Mouse (Mus musculus) hindbrain, embryonic 15.5 days (tissue): ENCODE measurements around the gene Sh3bp1. TPM values are rescaled to one million over a fixed set of nuclear protein-coding genes. Genes with fewer than 3 reads are reported as not detected.

Experiments
- ATAC-seq: fragments of 200-750 bp; cut with Nextera tagmentation; 2 replicates; pipeline ENCODE4 v1.8.0; 2017; ENCODE audit warnings: low read depth, moderate number of reproducible peaks, moderate TSS enrichment; ENCODE audit not compliant: low FRiP score
- H3K27ac ChIP-seq: fragments of 300-500 bp; sonication (generic); replicated peaks from 2 replicates; pipeline ENCODE4 v1.5.1; 2015; ENCODE audit warnings: mild to moderate bottlenecking, inconsistent platforms
- H3K27me3 ChIP-seq: fragments of 300-500 bp; sonication (generic); 2 replicates; pipeline ENCODE4 v1.6.1; 2015; ENCODE audit warnings: control low read depth, inconsistent platforms
- H3K36me3 ChIP-seq: fragments of 300-500 bp; sonication (generic); 2 replicates; pipeline ENCODE4 v1.6.1; 2015; ENCODE audit warnings: control low read depth, inconsistent platforms
- H3K4me1 ChIP-seq: fragments of 300-500 bp; sonication (generic); replicated peaks from 2 replicates; pipeline ENCODE4 v1.6.1; 2015; ENCODE audit warnings: control low read depth, inconsistent platforms
- H3K4me2 ChIP-seq: fragments of 300-500 bp; sonication (generic); 2 replicates; pipeline ENCODE4 v1.6.1; 2015; ENCODE audit warnings: moderate library complexity, mild to moderate bottlenecking, inconsistent platforms
- H3K4me3 ChIP-seq: fragments of 300-500 bp; sonication (generic); 2 replicates; pipeline ENCODE4 v1.5.1; 2015; ENCODE audit warnings: mild to moderate bottlenecking, inconsistent platforms
- H3K9ac ChIP-seq: fragments of 300-500 bp; sonication (generic); 2 replicates; pipeline ENCODE4 v1.6.1; 2015; ENCODE audit warnings: inconsistent platforms
- H3K9me3 ChIP-seq: fragments of 300-500 bp; sonication (generic); 2 replicates; pipeline ENCODE4 v1.6.1; 2016; ENCODE audit warnings: control low read depth, inconsistent platforms
- WGBS: fragments of 180-500 bp; shearing (Covaris S2); methylation state at CpG from one replicate; pipeline ENCODE4 v1.1.7; 2015; 5-methylcytosine and 5-hydroxymethylcytosine counted together
- polyA plus RNA-seq: library from polyadenylated mRNA; unstranded; fragments of >200 nt; fragmentation: Nextera tagmentation; extraction: Ambion mirVana; gene quantifications from 2 replicates; pipeline ENCODE4 v1.2.1, GENCODE M21; 2015

Gene Sh3bp1
- polyA plus RNA-seq, 1 experiment from 2014 or later = 4.2 TPM

DNA sequence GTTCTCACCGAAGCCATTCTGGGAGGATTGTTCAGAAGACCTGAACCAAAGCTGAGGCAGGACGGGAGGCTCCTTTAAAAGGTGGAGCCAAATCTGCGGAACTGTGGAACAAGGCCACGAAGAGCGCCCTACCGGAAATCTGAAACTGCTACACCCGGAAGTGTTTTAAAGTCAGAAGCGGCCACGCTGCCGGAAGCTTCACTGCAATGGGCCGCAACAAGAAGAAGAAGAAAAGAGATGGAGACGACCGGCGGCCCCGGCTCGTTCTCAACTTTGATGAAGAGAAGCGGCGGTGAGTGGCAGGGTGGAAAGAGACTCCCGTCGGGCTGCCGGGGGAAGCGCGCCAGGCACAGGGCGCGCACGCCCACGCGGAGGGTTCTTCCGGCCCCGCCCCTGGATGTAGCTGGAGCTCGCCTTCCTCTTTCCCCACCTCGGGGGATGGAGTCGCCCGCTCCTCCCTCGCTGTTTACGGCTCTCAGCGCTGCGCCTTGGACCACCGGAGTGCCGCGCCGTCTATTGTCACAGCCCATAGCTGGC, 35.3 kb downstream of the Sh3bp1 start, which contains the start of gene Nol12:
Nol12 (plus strand) TSS at position 150 of the 537 bp plus-strand sequence.
- Histone ChIP-seq H3K4me2 (peak within 1 kb of the TSS; percentile 62), H3K4me3 (peak within 1 kb of the TSS; percentile 76), H3K9ac (peak within 1 kb of the TSS; percentile 68), H3K27me3 (no peaks in the 10 kb centered on the region), H3K4me1 (peaks cover 12% of the 10 kb centered on the region), H3K36me3 (peaks cover 18% of the 10 kb centered on the region), H3K9me3 (no peaks in the 10 kb centered on the region), H3K27ac (peak within 1 kb of the TSS; percentile 84)
- under 1% methylated on average over 39 of the region's 42 CpGs for WGBS
- ATAC-seq = peak; percentile 90

DNA sequence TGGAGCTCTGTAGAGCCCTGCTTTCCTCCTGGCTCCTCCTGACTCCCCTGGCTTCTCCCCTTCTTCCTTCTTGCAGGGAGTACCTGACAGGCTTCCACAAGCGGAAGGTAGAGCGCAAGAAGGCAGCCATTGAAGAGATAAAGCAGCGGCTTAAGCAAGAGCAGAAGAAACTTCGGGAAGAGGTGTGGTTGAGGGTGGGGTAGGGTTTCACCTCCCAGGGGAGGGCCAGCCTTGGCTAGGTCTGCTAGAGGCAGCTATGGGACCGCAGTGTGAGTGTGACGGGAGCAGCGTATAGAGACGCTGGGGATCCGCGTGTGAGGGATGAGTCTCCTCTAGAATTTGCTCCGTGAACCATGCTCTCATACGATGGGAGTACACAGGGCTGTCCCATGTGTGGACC, 36.8 kb downstream of the Sh3bp1 start:
- Histone ChIP-seq H3K27me3 (no peaks in the 10 kb centered on the region), H3K9ac (no peak overlapping the region), H3K36me3 (peaks cover 32% of the 10 kb centered on the region), H3K9me3 (no peaks in the 10 kb centered on the region), H3K4me3 (no peak overlapping the region), H3K27ac (no peak overlapping the region), H3K4me2 (no peak overlapping the region), H3K4me1 (peaks cover 12% of the 10 kb centered on the region)
- no peak for ATAC-seq
- WGBS = 86% methylated on average over 12 of the region's 12 CpGs

DNA sequence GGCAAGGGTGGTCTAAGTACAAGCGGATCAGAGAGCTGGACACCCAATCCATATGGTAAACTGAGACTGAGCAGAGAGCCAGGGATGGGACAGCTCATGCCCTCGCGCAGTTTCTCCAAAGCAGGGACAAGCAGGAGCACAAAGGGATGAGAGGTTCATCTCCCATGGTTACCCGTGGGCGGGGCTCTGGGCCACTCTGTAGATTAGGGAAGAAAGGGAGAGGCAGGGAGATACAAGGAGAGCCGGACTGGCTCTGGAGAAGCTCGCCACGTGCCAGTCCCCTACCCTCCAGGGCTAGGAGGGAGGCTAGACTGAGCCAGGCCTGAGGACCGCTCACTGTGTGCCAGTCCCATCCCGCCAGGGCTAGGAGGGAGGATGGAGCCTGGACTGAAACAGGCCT, 37.7 kb downstream of the Sh3bp1 start:
- H3K9me3 ChIP-seq = no peaks in the 10 kb centered on the region
- H3K27me3 ChIP-seq = no peaks in the 10 kb centered on the region
- no peak for ATAC-seq
- H3K9ac ChIP-seq = no peak overlapping the region
- no peak overlapping the region for H3K27ac ChIP-seq
- no peak overlapping the region for H3K4me2 ChIP-seq
- no peak overlapping the region for H3K4me3 ChIP-seq
- peaks cover 12% of the 10 kb centered on the region for H3K4me1 ChIP-seq
- H3K36me3 ChIP-seq = peaks cover 35% of the 10 kb centered on the region
- 76% methylated on average over 10 of the region's 10 CpGs for WGBS

DNA sequence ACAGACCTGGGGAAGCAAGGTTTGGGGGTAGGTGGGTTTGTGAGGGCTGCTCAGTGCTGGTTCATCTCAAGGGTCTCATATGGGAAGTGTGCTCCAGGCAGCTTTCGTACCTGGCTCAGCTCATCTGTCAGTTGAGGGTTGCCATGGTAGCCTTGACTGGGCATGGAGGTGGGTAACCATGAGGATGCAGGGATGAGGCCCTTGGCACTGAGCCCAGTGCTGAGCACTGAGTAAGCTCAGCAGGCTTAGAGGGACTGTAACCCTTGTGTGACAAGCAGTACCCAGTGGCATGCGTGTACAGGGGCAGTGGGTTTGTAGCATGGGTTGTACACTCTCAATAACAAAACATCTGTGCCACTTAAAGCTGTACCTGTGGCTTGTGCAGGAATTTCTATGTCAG, 38.4 kb downstream of the Sh3bp1 start:
- H3K36me3 ChIP-seq = peaks cover 35% of the 10 kb centered on the region

DNA sequence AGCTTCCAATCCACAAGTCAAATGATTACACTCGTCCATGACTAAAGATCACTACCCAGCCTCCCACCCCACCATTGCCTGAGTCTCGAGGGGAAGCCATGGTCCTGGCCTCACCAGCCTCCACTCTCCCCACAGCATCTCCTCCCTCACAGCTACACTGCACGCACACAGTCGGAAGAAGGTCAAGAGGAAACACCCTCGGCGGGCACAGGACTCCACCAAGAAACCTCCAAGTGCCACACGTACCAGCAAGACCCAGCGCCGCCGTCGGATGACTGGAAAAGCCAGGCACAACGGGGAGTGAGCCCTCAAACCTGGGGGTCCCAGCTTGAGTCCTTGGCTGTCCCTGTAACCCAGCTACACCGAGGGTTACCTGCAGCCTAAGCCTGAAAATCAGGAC, 40.8 kb downstream of the Sh3bp1 start:
- 95% methylated on average over 13 of the region's 13 CpGs for WGBS

More for the DNA sequence above, 38.4 kb downstream of the Sh3bp1 start:
- Histone ChIP-seq H3K9ac (no peak overlapping the region), H3K4me3 (no peak overlapping the region), H3K9me3 (no peaks in the 10 kb centered on the region), H3K4me2 (no peak overlapping the region), H3K4me1 (peaks cover 18% of the 10 kb centered on the region), H3K27me3 (no peaks in the 10 kb centered on the region), H3K27ac (no peak overlapping the region)
- no peak for ATAC-seq
- 66% methylated on average over 2 of the region's 2 CpGs for WGBS

DNA sequence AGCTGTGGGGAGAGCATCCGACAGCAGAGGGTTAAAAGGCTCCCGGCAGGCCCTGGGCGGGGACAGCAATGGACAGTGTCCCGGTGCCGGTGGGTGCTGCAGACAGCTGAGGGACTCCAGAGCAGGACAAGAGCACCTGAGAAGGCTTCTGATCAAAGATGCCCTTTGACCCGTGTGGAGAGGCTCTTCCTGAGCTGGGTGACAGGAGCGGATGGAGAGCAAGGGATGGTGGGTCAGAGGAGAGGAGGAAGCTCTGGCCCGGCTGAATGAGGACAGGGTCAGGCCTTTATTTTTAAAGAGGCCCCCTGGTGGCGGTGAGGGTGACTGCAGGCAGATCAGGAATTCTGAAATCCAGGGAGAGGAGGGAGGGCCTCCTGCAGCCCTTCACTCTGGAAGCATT, 43.1 kb downstream of the Sh3bp1 start:
- Histone ChIP-seq H3K27ac (peak overlapping the region; percentile 46; the same call in 1 of the 2 replicates), H3K27me3 (no peaks in the 10 kb centered on the region), H3K36me3 (peaks cover 31% of the 10 kb centered on the region), H3K4me1 (peaks cover 15% of the 10 kb centered on the region), H3K9ac (peak overlapping the region; percentile 41), H3K9me3 (no peaks in the 10 kb centered on the region), H3K4me2 (peak overlapping the region; percentile 53), H3K4me3 (peak overlapping the region; percentile 27)
- ATAC-seq = peak; percentile 66
- 4% methylated on average over 9 of the region's 9 CpGs for WGBS

More for the DNA sequence above, 40.8 kb downstream of the Sh3bp1 start:
- Histone ChIP-seq H3K9me3 (no peaks in the 10 kb centered on the region), H3K4me1 (peaks cover 21% of the 10 kb centered on the region), H3K9ac (no peak overlapping the region), H3K27me3 (no peaks in the 10 kb centered on the region), H3K36me3 (peaks cover 35% of the 10 kb centered on the region), H3K4me2 (no peak overlapping the region), H3K4me3 (no peak overlapping the region), H3K27ac (no peak overlapping the region)
- no peak for ATAC-seq

DNA sequence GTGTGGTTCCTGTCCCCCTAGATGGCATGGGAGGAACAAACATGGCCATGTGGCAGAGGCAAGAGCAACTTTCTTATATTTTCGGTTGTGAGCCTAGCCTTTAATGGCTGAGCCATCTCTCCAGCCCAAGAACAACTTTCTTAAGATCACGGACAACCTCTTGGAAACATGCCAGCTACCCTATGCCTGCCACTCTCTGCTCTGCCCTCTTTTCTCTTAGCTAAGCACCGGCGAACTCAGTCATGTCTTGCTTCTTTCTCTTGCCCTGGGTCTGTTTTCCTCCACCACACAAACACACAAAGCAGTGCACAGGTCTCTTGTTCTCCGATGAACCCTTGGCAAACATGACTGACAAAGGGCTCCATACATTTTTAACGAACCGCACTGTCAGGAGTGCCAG, 46.7 kb downstream of the Sh3bp1 start:
- no peak overlapping the region for H3K4me3 ChIP-seq
- H3K9me3 ChIP-seq = no peaks in the 10 kb centered on the region
- peaks cover 4% of the 10 kb centered on the region; the same call in 1 of the 2 replicates for H3K36me3 ChIP-seq
- peaks cover 33% of the 10 kb centered on the region for H3K4me1 ChIP-seq
- no peak for ATAC-seq
- H3K27ac ChIP-seq = no peak overlapping the region
- no peak overlapping the region for H3K4me2 ChIP-seq
- H3K9ac ChIP-seq = no peak overlapping the region
- no peaks in the 10 kb centered on the region for H3K27me3 ChIP-seq
- WGBS = 68% methylated on average over 7 of the region's 7 CpGs

DNA sequence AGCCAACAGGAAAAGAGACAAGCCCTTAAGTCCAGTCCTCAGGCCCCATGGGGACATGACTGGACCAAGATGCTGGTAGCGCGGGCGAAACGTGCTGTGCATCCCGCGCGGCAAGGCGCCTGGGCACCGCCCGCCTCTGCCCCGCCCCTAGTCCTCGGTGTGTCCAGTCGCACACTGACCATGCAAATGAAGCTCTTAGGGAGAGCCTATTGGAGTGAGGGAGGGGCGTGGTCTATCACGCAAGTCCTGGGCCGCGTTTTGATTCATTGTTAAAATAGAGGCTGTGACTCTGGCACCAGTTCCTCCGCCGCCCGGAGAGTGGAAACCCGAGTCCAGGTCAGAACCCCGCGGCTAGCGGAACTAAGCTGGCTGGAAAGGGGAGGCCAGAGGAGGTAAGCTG, 48.1 kb downstream of the Sh3bp1 start, which contains the start of gene Triobp:
Triobp (plus strand) TSS at position 68 of the 400 bp plus-strand sequence.
- under 1% methylated on average over 24 of the region's 24 CpGs for WGBS
- Histone ChIP-seq H3K36me3 (peaks cover 4% of the 10 kb centered on the region; the same call in 1 of the 2 replicates), H3K4me2 (peak within 1 kb of the TSS; percentile 56), H3K4me1 (peaks cover 29% of the 10 kb centered on the region), H3K9me3 (no peaks in the 10 kb centered on the region), H3K4me3 (peak within 1 kb of the TSS; percentile 56), H3K27ac (peak within 1 kb of the TSS; percentile 77), H3K27me3 (no peaks in the 10 kb centered on the region), H3K9ac (peak within 1 kb of the TSS; percentile 82)
- ATAC-seq = peak; percentile 95

DNA sequence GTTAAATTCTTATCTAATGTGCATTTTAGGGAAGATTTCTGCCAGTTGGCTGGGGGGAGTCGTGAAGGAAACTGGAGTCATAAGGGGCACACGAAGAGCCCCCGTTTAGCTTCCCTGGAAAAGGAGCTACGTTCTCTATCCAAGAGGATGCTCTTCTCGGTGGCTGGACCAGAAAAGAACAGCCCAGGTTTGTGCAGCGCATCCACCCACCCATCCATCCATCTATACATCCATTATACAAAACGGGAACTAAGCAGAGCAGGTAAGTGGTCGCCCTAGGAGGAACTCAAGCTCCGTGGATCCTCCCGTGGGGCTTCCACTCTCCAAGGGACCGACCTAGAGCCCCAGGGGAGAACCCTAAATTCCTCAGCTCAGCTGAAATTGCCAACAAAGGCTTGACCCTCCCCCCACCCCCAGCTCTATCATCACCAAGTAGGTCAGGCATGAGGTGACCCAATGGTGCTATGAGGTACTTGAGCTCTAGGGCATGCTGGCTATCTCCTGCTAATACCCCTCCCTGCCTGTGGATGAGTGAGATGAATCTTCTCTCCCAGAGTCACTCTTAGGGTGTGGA, 48.7 kb downstream of the Sh3bp1 start:
- Histone ChIP-seq H3K27ac (peak overlapping the region; percentile 77), H3K9me3 (no peaks in the 10 kb centered on the region), H3K4me2 (peak overlapping the region; percentile 56), H3K36me3 (peaks cover 4% of the 10 kb centered on the region; the same call in 1 of the 2 replicates), H3K4me3 (peak overlapping the region; percentile 56), H3K4me1 (peaks cover 24% of the 10 kb centered on the region), H3K9ac (peak overlapping the region; percentile 82), H3K27me3 (no peaks in the 10 kb centered on the region)
- 1% methylated on average over 11 of the region's 11 CpGs for WGBS
- peak; percentile 14; the same call in 1 of the 2 replicates for ATAC-seq

DNA sequence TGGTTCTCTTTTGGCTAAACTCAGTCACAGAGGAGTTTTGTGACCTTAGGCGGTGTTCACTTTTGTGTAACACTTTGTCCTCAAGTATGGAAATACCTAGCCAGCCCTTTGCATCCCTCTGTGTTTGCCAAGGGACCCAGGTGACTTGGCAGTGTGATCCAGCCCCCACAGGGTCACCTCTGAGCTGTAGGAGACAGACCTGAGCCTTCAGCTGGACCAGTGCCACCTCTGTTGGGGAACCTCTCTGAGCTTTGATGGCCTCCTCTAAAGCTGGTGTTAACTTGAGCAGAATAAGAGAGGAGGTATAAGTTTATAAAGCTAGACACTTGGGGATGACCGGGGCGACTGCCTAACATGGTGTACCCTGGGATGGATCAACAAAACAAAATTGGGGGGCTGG, 49.3 kb downstream of the Sh3bp1 start:
- Histone ChIP-seq H3K36me3 (peaks cover 4% of the 10 kb centered on the region; the same call in 1 of the 2 replicates), H3K4me2 (peak overlapping the region; percentile 56), H3K4me3 (peak overlapping the region; percentile 56), H3K9ac (no peak overlapping the region), H3K9me3 (no peaks in the 10 kb centered on the region), H3K27me3 (no peaks in the 10 kb centered on the region), H3K27ac (no peak overlapping the region), H3K4me1 (peaks cover 23% of the 10 kb centered on the region)
- 97% methylated on average over 3 of the region's 3 CpGs for WGBS
- ATAC-seq = no peak

DNA sequence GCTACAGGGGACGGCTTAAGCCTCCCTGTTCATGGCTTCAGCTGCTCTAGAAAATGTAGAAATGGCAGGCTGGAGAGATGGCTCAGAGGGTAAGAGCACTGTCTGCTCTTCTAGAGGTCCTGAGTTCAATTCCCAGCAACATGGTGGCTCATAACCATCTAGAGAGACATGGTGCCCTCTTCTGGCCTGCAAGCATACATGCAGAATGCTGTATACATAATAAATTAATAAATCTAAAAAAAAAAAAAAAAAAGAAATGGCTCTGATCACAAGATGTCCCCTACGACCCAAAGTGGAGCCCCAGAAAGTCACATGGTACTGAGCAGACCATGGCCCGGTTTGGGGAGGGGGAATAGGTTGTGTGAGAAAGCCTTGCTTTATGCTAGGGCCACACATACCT, 56.1 kb downstream of the Sh3bp1 start:
- no peaks in the 10 kb centered on the region for H3K9me3 ChIP-seq
- H3K4me1 ChIP-seq = peaks cover 3% of the 10 kb centered on the region; the same call in 1 of the 2 replicates
- no peak overlapping the region for H3K27ac ChIP-seq
- ATAC-seq = no peak
- no peaks in the 10 kb centered on the region for H3K27me3 ChIP-seq
- no peak overlapping the region for H3K9ac ChIP-seq
- H3K4me3 ChIP-seq = no peak overlapping the region
- H3K4me2 ChIP-seq = no peak overlapping the region
- 86% methylated on average over 3 of the region's 3 CpGs for WGBS
- peaks cover 17% of the 10 kb centered on the region for H3K36me3 ChIP-seq

DNA sequence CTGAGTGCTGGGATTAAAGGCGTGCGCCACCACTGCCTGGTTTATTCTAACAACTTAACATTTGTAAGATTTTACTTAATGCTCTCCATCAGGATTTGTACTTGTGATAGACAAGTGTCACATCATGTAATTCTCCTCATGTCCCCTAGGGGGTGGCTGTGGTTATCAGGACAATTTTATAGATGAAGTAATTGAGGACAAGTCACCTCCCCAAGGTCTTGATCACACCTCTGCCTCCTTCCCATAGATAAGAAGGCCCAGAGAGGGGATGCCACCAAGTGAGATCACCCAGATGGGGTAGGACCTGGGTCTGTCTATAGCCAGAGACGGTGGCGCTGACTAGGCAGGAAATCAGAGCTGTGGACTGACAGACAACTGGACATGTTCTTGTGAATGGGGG, 56.8 kb downstream of the Sh3bp1 start:
- peaks cover 20% of the 10 kb centered on the region for H3K36me3 ChIP-seq
- no peaks in the 10 kb centered on the region for H3K9me3 ChIP-seq
- WGBS = 91% methylated on average over 4 of the region's 4 CpGs
- H3K27ac ChIP-seq = no peak overlapping the region
- H3K4me2 ChIP-seq = no peak overlapping the region
- H3K4me1 ChIP-seq = no peaks in the 10 kb centered on the region
- H3K4me3 ChIP-seq = no peak overlapping the region
- H3K27me3 ChIP-seq = no peaks in the 10 kb centered on the region
- no peak overlapping the region for H3K9ac ChIP-seq
- no peak for ATAC-seq
